Mouse (Mus musculus) MEL (cell line): ENCODE measurements around the gene Rbfox2. TPM values are rescaled to one million over a fixed set of nuclear protein-coding genes. Genes with fewer than 3 reads are reported as not detected.
"Not testable (repeated sequence)": the region's sequence is repeated elsewhere in the genome, so short reads cannot be mapped to it uniquely, and the experiment has no call there.

Experiments
- DNase-seq: peaks from one replicate; pipeline ENCODE4 v3.0.0; 2011; ENCODE audit warnings: low read depth, low spot score
- H3K27ac ChIP-seq: 2 replicates; pipeline ENCODE4 v1.5.1; 2012; ENCODE audit warnings: low read depth, mild to moderate bottlenecking, control low read depth, low read length, moderate library complexity; ENCODE audit not compliant: control insufficient read depth
- H3K27me3 ChIP-seq, 2 experiments: fragments of 150-350 bp in 1 of 2; sonication (generic) in 1 of 2; 2 replicates each; pipeline ENCODE4 v1.6.1; 2012; ENCODE audit warnings: low read length in 2 of 2, mild to moderate bottlenecking in 2 of 2, improper control_type of control experiment in 1 of 2, moderate library complexity in 1 of 2; ENCODE audit not compliant: insufficient read depth in 2 of 2, control insufficient read depth in 1 of 2
- H3K36me3 ChIP-seq, 2 experiments: 2 replicates each; pipeline ENCODE4 v1.6.1; 2012 to 2014; ENCODE audit warnings: low read length in 2 of 2, improper control_type of control experiment in 1 of 2, inconsistent platforms in 1 of 2, mild to moderate bottlenecking in 1 of 2; ENCODE audit not compliant: insufficient read depth in 2 of 2, control insufficient read depth in 1 of 2
- H3K4me1 ChIP-seq, 2 experiments: fragments of 150-350 bp in 1 of 2; sonication (generic) in 1 of 2; 2 replicates each; pipeline ENCODE4 v1.6.1; 2012; ENCODE audit warnings: low read length in 2 of 2, improper control_type of control experiment in 1 of 2, mild to moderate bottlenecking in 1 of 2; ENCODE audit not compliant: insufficient read depth in 2 of 2, control insufficient read depth in 1 of 2
- H3K4me3 ChIP-seq, 2 experiments: fragments of 150-350 bp in 1 of 2; sonication (generic) in 1 of 2; 2 replicates each; pipeline ENCODE4 v1.5.1; 2012; ENCODE audit warnings: low read depth in 2 of 2, low read length in 2 of 2, mild to moderate bottlenecking in 2 of 2, moderate library complexity in 2 of 2, control low read depth in 1 of 2, improper control_type of control experiment in 1 of 2; ENCODE audit not compliant: control insufficient read depth in 1 of 2, insufficient read depth in 1 of 2
- H3K79me2 ChIP-seq: 2 replicates; pipeline ENCODE4 v1.6.1; 2012; ENCODE audit warnings: mild to moderate bottlenecking, low read length, moderate library complexity; ENCODE audit not compliant: control insufficient read depth, poor library complexity, insufficient read depth
- H3K9ac ChIP-seq: 2 replicates; pipeline ENCODE4 v1.6.1; 2012; ENCODE audit warnings: low read depth, mild to moderate bottlenecking, control low read depth, low read length, moderate library complexity; ENCODE audit not compliant: control insufficient read depth, poor library complexity, severe bottlenecking
- H3K9me3 ChIP-seq: fragments of 150-350 bp; sonication (generic); replicated peaks from 2 replicates; pipeline ENCODE4 v1.6.1; 2012; ENCODE audit warnings: mild to moderate bottlenecking, low read length, improper control_type of control experiment, moderate library complexity; ENCODE audit not compliant: insufficient read depth
- BHLHE40 ChIP-seq: IDR thresholded peaks from 2 replicates; pipeline ENCODE4 v1.6.1; 2012; ENCODE audit warnings: low read depth, mild to moderate bottlenecking, inconsistent platforms, low read length, improper control_type of control experiment, borderline replicate concordance
- CHD1 ChIP-seq: IDR thresholded peaks from 2 replicates; pipeline ENCODE4 v1.6.1; 2012; ENCODE audit warnings: low read depth, mild to moderate bottlenecking, inconsistent platforms, low read length, improper control_type of control experiment
- E2F4 ChIP-seq: IDR thresholded peaks from 2 replicates; pipeline ENCODE4 v1.6.1; 2011; ENCODE audit warnings: low read depth, low read length, improper control_type of control experiment, borderline replicate concordance
- EP300 ChIP-seq, 2 experiments: IDR thresholded peaks; 2 replicates each; pipeline ENCODE4 v1.6.1; 2011; ENCODE audit warnings: improper control_type of control experiment in 2 of 2, low read length in 2 of 2, low read depth in 1 of 2, mild to moderate bottlenecking in 1 of 2
- GABPA ChIP-seq: IDR thresholded peaks from 2 replicates; pipeline ENCODE4 v1.6.1; 2012; ENCODE audit warnings: low read depth, mild to moderate bottlenecking, inconsistent platforms, low read length, improper control_type of control experiment, moderate library complexity
- MAFK ChIP-seq: IDR thresholded peaks from 2 replicates; pipeline ENCODE4 v1.6.1; 2011; ENCODE audit warnings: low read depth, mild to moderate bottlenecking, low read length, improper control_type of control experiment, borderline replicate concordance
- MAZ ChIP-seq: IDR thresholded peaks from 2 replicates; pipeline ENCODE4 v1.6.1; 2012; ENCODE audit warnings: low read depth, mild to moderate bottlenecking, inconsistent platforms, low read length, improper control_type of control experiment
- MEF2A ChIP-seq: IDR thresholded peaks from 2 replicates; pipeline ENCODE4 v1.6.1; 2014; ENCODE audit warnings: low read depth, mild to moderate bottlenecking, inconsistent platforms, low read length, improper control_type of control experiment; ENCODE audit not compliant: poor library complexity, insufficient replicate concordance, severe bottlenecking; ENCODE audit errors: extremely low read depth
- MYB ChIP-seq: IDR thresholded peaks from 2 replicates; pipeline ENCODE4 v1.6.1; 2011; ENCODE audit warnings: mild to moderate bottlenecking, low read depth, low read length, improper control_type of control experiment
- MYC ChIP-seq: IDR thresholded peaks from 2 replicates; pipeline ENCODE4 v1.6.1; 2011; ENCODE audit warnings: low read depth, mild to moderate bottlenecking, low read length, improper control_type of control experiment, moderate library complexity
- POLR2AphosphoS2 ChIP-seq: IDR thresholded peaks from 2 replicates; pipeline ENCODE4 v1.6.1; 2011; ENCODE audit warnings: low read length, improper control_type of control experiment
- POLR2AphosphoS5 ChIP-seq: IDR thresholded peaks from 2 replicates; pipeline ENCODE4 v1.6.1; 2012; ENCODE audit warnings: low read depth, borderline replicate concordance, mild to moderate bottlenecking, inconsistent platforms, low read length, moderate library complexity, mixed read lengths
- SIN3A ChIP-seq: IDR thresholded peaks from 2 replicates; pipeline ENCODE4 v1.6.1; 2012; ENCODE audit warnings: low read length, improper control_type of control experiment, inconsistent platforms
- SMC3 ChIP-seq: IDR thresholded peaks from 2 replicates; pipeline ENCODE4 v1.6.1; 2011; ENCODE audit warnings: low read depth, low read length, improper control_type of control experiment
- TAL1 ChIP-seq: IDR thresholded peaks from 2 replicates; pipeline ENCODE4 v1.6.1; 2012; ENCODE audit warnings: mild to moderate bottlenecking, inconsistent platforms, low read length, moderate library complexity, mixed read lengths
- UBTF ChIP-seq: IDR thresholded peaks from 2 replicates; pipeline ENCODE4 v1.6.1; 2012; ENCODE audit warnings: low read depth, mild to moderate bottlenecking, inconsistent platforms, low read length, improper control_type of control experiment, moderate library complexity, borderline replicate concordance; ENCODE audit not compliant: insufficient read depth
- USF2 ChIP-seq, 2 experiments: IDR thresholded peaks; 2 replicates each; pipeline ENCODE4 v1.6.1; 2011 to 2012; ENCODE audit warnings: improper control_type of control experiment in 2 of 2, low read length in 2 of 2, borderline replicate concordance in 1 of 2, inconsistent platforms in 1 of 2, low read depth in 1 of 2, mild to moderate bottlenecking in 1 of 2; ENCODE audit not compliant: insufficient read depth in 1 of 2
- ZNF384 ChIP-seq: IDR thresholded peaks from 2 replicates; pipeline ENCODE4 v1.6.1; 2012; ENCODE audit warnings: low read depth, mild to moderate bottlenecking, inconsistent platforms, low read length, improper control_type of control experiment
- polyA plus RNA-seq, 2 experiments: library from polyadenylated mRNA; stranded (reverse) in 1 of 2; unstranded in 1 of 2; fragments of >175 nt in 1 of 2; fragments of >200 nt in 1 of 2; gene quantifications; 2 replicates each; pipeline versions ENCODE4 v1.2.1 to v1.2.4; 2012; ENCODE audit warnings: low replicate concordance in 2 of 2, low read depth in 1 of 2; ENCODE audit not compliant: insufficient read length in 2 of 2, insufficient read depth in 1 of 2, missing spikeins in 1 of 2
- total RNA-seq: library from RNA; depleted of rRNA; stranded (reverse); fragments of 300-350 nt; gene quantifications from 2 replicates; pipeline ENCODE4 v1.2.3, GENCODE M21; 2012

Gene Rbfox2
- total and polyA plus RNA-seq, 3 experiments: 3.4 to 6.0 TPM; not detected in 1

GRCm38 (mm10) chr15:77335185-77335584, 28.4 kb upstream of the Rbfox2 start:
- not testable (repeated sequence) for H3K36me3 ChIP-seq, H3K27ac ChIP-seq, H3K4me1 ChIP-seq, H3K27me3 ChIP-seq, H3K4me3 ChIP-seq, DNase-seq, H3K9me3 ChIP-seq, H3K79me2 ChIP-seq, H3K9ac ChIP-seq
- TF ChIP-seq ZNF384: peak; percentile 66

DNA sequence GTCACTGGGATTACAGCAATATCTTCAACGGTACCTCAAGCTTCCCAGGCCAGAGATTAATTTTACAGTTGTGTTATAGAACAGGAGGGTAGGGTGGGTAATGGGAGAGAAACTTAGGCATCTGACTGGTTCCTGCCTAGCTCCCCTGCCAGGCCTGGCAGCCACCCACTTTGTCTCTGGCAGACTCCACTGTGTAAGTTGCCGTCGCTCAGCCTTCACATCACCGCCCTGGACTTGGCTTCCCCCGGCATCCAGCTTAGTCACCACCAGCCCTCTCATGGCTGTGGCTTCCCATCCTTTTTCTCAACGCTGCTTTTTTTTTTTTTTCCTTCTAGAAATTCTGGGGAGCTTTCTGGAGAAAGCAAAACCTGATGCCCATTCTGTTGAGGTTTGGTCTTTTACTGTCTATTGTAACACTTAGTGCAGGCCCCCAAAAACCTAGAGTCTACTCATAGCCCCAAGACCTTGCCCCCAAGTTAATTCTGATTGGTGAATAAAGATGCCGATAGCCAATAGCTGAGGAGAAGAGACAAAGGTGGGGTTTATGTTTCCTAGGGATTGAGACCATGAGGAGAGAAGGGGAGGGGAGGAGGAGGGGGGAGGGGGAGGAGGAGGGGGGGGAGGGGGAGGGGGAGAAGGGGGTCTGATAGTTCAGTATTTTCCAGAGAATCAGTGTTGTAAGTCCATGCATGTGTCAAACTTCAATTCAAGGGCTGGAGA, 25.6 kb upstream of the Rbfox2 start:
- H3K4me1 ChIP-seq: peaks cover 0 to 9% of the 10 kb centered on the region in 2 experiments; a peak in 2 of 4 replicates
- H3K9me3 ChIP-seq: no peaks in the 10 kb centered on the region
- H3K9ac ChIP-seq: no peak overlapping the region
- no peaks in the 10 kb centered on the region for H3K36me3 ChIP-seq
- DNase-seq: no peak
- H3K4me3 ChIP-seq: no peak overlapping the region
- no peak overlapping the region for H3K27ac ChIP-seq
- no peak for TF ChIP-seq POLR2AphosphoS2
- no peak for TF ChIP-seq BHLHE40
- no peak for TF ChIP-seq MAZ
- no peak for TF ChIP-seq POLR2AphosphoS5
- no peak for TF ChIP-seq MAFK
- no peak for TF ChIP-seq SIN3A
- TF ChIP-seq TAL1: no peak
- TF ChIP-seq MYB: no peak
- no peak for TF ChIP-seq E2F4
- TF ChIP-seq MYC: no peak
- no peak for TF ChIP-seq UBTF
- TF ChIP-seq MEF2A: no peak
- no peaks in the 10 kb centered on the region for H3K79me2 ChIP-seq
- no peaks in the 10 kb centered on the region for H3K27me3 ChIP-seq

DNA sequence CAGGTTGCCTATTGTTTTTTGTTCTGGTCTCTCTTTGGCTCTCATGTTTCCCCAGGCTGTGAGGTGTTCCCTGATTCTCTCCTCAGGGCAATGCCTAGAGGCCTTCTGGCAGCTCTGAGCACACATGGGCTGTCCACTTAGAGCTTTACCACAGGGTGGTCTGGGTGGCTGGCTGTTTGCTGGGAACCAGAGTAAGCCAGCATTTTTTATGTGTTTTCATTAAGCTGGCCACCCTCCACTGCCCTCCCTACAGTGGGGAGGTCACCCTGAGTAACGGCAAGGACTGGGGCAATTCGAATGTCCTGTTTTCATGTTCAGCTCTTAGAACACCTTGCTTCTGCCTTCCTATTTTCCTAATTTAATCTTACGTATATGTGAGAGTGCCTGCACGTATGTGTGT, 24.6 kb upstream of the Rbfox2 start:
- peaks cover 0 to 9% of the 10 kb centered on the region in 2 experiments; a peak in 2 of 4 replicates for H3K4me1 ChIP-seq

More for the DNA sequence above, 24.6 kb upstream of the Rbfox2 start:
- no peaks in the 10 kb centered on the region for H3K27me3 ChIP-seq
- H3K79me2 ChIP-seq: no peaks in the 10 kb centered on the region
- H3K36me3 ChIP-seq: no peaks in the 10 kb centered on the region
- no peak for DNase-seq
- H3K4me3 ChIP-seq: no peak overlapping the region
- no peaks in the 10 kb centered on the region for H3K9me3 ChIP-seq
- no peak overlapping the region for H3K27ac ChIP-seq
- no peak for TF ChIP-seq USF2 (IDR thresholded peaks at IDR 0.05; ENCODE audit: borderline replicate concordance in 1 of 2, insufficient read depth in 1 of 2, low read depth in 1 of 2, low read length in 2 of 2)
- TF ChIP-seq E2F4: no peak
- TF ChIP-seq GABPA: no peak
- TF ChIP-seq CHD1: no peak
- TF ChIP-seq SMC3: no peak
- TF ChIP-seq ZNF384: no peak
- no peak for TF ChIP-seq EP300 (IDR thresholded peaks at IDR 0.05; ENCODE audit: low read depth in 1 of 2, low read length in 2 of 2)
- no peak overlapping the region for H3K9ac ChIP-seq
